Mouse (Mus musculus): Measurements from ENCODE around the gene Gm28539. TPM values are rescaled to one million over a fixed set of nuclear protein-coding genes. Genes with fewer than 3 reads are reported as not detected.
"Not testable (repeated sequence)": the region's sequence is repeated elsewhere in the genome, so short reads cannot be mapped to it uniquely, and the experiment has no call there.

The Gm28539 gene
- polyA plus RNA-seq, 1 experiment from 2014 or later: not detected

GRCm38 (mm10) chr16:18838346-18838745, 2.0 kb downstream of the Gm28539 start:
- Histone ChIP-seq H3K4me3 (replicated peaks; ENCODE audit: low read length) (no peak overlapping the region), H3K9ac (replicated peaks; ENCODE audit: low read depth, low read length) (no peak overlapping the region), H3K4me2 (ENCODE audit: low read length) (no peak overlapping the region), H3K4me1 (replicated peaks; ENCODE audit: control insufficient read depth, insufficient read depth, low read length) (no peaks in the 10 kb centered on the region), H3K36me3 (ENCODE audit: control insufficient read depth, insufficient read depth) (peaks cover 12% of the 10 kb centered on the region), H3K9me3 (ENCODE audit: control insufficient read depth, low read length) (no peaks in the 10 kb centered on the region), H3K27me3 (replicated peaks; ENCODE audit: control insufficient read depth, insufficient read depth, low read length) (no peaks in the 10 kb centered on the region), H3K27ac (ENCODE audit: low read length) (no peak overlapping the region)
- WGBS: 84% methylated on average over 4 of the region's 4 CpGs
- no peak for ATAC-seq

GRCm38 (mm10) chr16:18846301-18846820, 10.0 kb downstream of the Gm28539 start:
- no peak for ATAC-seq
- H3K27me3 ChIP-seq (replicated peaks; ENCODE audit: control insufficient read depth, insufficient read depth, low read length): no peaks in the 10 kb centered on the region
- no peaks in the 10 kb centered on the region for H3K36me3 ChIP-seq (ENCODE audit: control insufficient read depth, insufficient read depth)
- H3K4me3 ChIP-seq (replicated peaks; ENCODE audit: low read length): no peak overlapping the region
- no peak overlapping the region for H3K9ac ChIP-seq (replicated peaks; ENCODE audit: low read depth, low read length)
- H3K9me3 ChIP-seq (ENCODE audit: control insufficient read depth, low read length): no peaks in the 10 kb centered on the region
- H3K4me1 ChIP-seq (replicated peaks; ENCODE audit: control insufficient read depth, insufficient read depth, low read length): no peaks in the 10 kb centered on the region
- 91% methylated on average over 15 of the region's 15 CpGs for WGBS
- no peak overlapping the region for H3K27ac ChIP-seq (ENCODE audit: low read length)
- H3K4me2 ChIP-seq (ENCODE audit: low read length): no peak overlapping the region

- H3K36me3 ChIP-seq (ENCODE audit: control insufficient read depth, insufficient read depth); H3K9me3 ChIP-seq (ENCODE audit: control insufficient read depth, low read length); ATAC-seq; H3K4me3 ChIP-seq (replicated peaks; ENCODE audit: low read length); H3K27me3 ChIP-seq (replicated peaks; ENCODE audit: control insufficient read depth, insufficient read depth, low read length); H3K9ac ChIP-seq (replicated peaks; ENCODE audit: low read depth, low read length); H3K4me1 ChIP-seq (replicated peaks; ENCODE audit: control insufficient read depth, insufficient read depth, low read length); H3K27ac ChIP-seq (ENCODE audit: low read length); H3K4me2 ChIP-seq (ENCODE audit: low read length): not testable (repeated sequence)
- 94% methylated on average over 14 of the region's 17 CpGs for WGBS
Observed at GRCm38 (mm10) chr16:18849521-18850190, 13.3 kb downstream of the Gm28539 start.

- H3K27me3 ChIP-seq (replicated peaks; ENCODE audit: control insufficient read depth, insufficient read depth, low read length): no peaks in the 10 kb centered on the region
- no peak overlapping the region for H3K27ac ChIP-seq (ENCODE audit: low read length)
- no peaks in the 10 kb centered on the region for H3K36me3 ChIP-seq (ENCODE audit: control insufficient read depth, insufficient read depth)
- H3K4me1 ChIP-seq (replicated peaks; ENCODE audit: control insufficient read depth, insufficient read depth, low read length): no peaks in the 10 kb centered on the region
- no peak overlapping the region for H3K4me3 ChIP-seq (replicated peaks; ENCODE audit: low read length)
- H3K9me3 ChIP-seq (ENCODE audit: control insufficient read depth, low read length): no peaks in the 10 kb centered on the region
- H3K9ac ChIP-seq (replicated peaks; ENCODE audit: low read depth, low read length): no peak overlapping the region
- no peak overlapping the region for H3K4me2 ChIP-seq (ENCODE audit: low read length)
- no peak for ATAC-seq
Observed at GRCm38 (mm10) chr16:18858551-18858950, 22.2 kb downstream of the Gm28539 start.

- no peak for ATAC-seq
- Histone ChIP-seq H3K27ac (ENCODE audit: low read length) (no peak overlapping the region), H3K4me1 (replicated peaks; ENCODE audit: control insufficient read depth, insufficient read depth, low read length) (no peaks in the 10 kb centered on the region), H3K4me2 (ENCODE audit: low read length) (no peak overlapping the region), H3K9ac (replicated peaks; ENCODE audit: low read depth, low read length) (no peak overlapping the region), H3K36me3 (ENCODE audit: control insufficient read depth, insufficient read depth) (no peaks in the 10 kb centered on the region), H3K4me3 (replicated peaks; ENCODE audit: low read length) (no peak overlapping the region), H3K27me3 (replicated peaks; ENCODE audit: control insufficient read depth, insufficient read depth, low read length) (no peaks in the 10 kb centered on the region), H3K9me3 (ENCODE audit: control insufficient read depth, low read length) (no peaks in the 10 kb centered on the region)
- 63% methylated on average over 1 of the region's 1 CpGs for WGBS
Observed at GRCm38 (mm10) chr16:18860186-18860585, 23.8 kb downstream of the Gm28539 start.

GRCm38 (mm10) chr16:18870495-18870894, 34.1 kb downstream of the Gm28539 start:
- ATAC-seq: not testable (repeated sequence)

GRCm38 (mm10) chr16:18876091-18876441, 39.7 kb downstream of the Gm28539 start:
- Histone ChIP-seq H3K4me2 (ENCODE audit: low read length) (peak overlapping the region; percentile 66), H3K27me3 (replicated peaks; ENCODE audit: control insufficient read depth, insufficient read depth, low read length) (no peaks in the 10 kb centered on the region), H3K4me1 (replicated peaks; ENCODE audit: control insufficient read depth, insufficient read depth, low read length) (peaks cover 28% of the 10 kb centered on the region), H3K4me3 (replicated peaks; ENCODE audit: low read length) (peak overlapping the region; percentile 70), H3K9ac (replicated peaks; ENCODE audit: low read depth, low read length) (peak overlapping the region; percentile 90), H3K36me3 (ENCODE audit: control insufficient read depth, insufficient read depth) (peaks cover 18% of the 10 kb centered on the region), H3K9me3 (ENCODE audit: control insufficient read depth, low read length) (no peaks in the 10 kb centered on the region), H3K27ac (ENCODE audit: low read length) (peak overlapping the region; percentile 97)
- no peak for ATAC-seq
- under 1% methylated on average over 17 of the region's 17 CpGs for WGBS

More at GRCm38 (mm10) chr16:18870495-18870894, 34.1 kb downstream of the Gm28539 start:
- not testable (repeated sequence) for H3K27ac ChIP-seq (ENCODE audit: low read length); H3K4me2 ChIP-seq (ENCODE audit: low read length); H3K4me3 ChIP-seq (replicated peaks; ENCODE audit: low read length); H3K4me1 ChIP-seq (replicated peaks; ENCODE audit: control insufficient read depth, insufficient read depth, low read length); H3K9ac ChIP-seq (replicated peaks; ENCODE audit: low read depth, low read length); H3K27me3 ChIP-seq (replicated peaks; ENCODE audit: control insufficient read depth, insufficient read depth, low read length); H3K9me3 ChIP-seq (ENCODE audit: control insufficient read depth, low read length)
- H3K36me3 ChIP-seq (ENCODE audit: control insufficient read depth, insufficient read depth): peaks cover 20% of the 10 kb centered on the region
- 97% methylated on average over 1 of the region's 1 CpGs for WGBS

- Histone ChIP-seq H3K4me3 (replicated peaks; ENCODE audit: low read length) (peak within 1 kb of the TSS; percentile 70), H3K27me3 (replicated peaks; ENCODE audit: control insufficient read depth, insufficient read depth, low read length) (no peaks in the 10 kb centered on the region), H3K4me1 (replicated peaks; ENCODE audit: control insufficient read depth, insufficient read depth, low read length) (peaks cover 28% of the 10 kb centered on the region), H3K36me3 (ENCODE audit: control insufficient read depth, insufficient read depth) (peaks cover 12% of the 10 kb centered on the region), H3K27ac (ENCODE audit: low read length) (peak within 1 kb of the TSS; percentile 97), H3K4me2 (ENCODE audit: low read length) (peak within 1 kb of the TSS; percentile 66), H3K9me3 (ENCODE audit: control insufficient read depth, low read length) (no peaks in the 10 kb centered on the region), H3K9ac (replicated peaks; ENCODE audit: low read depth, low read length) (peak within 1 kb of the TSS; percentile 90)
- WGBS: under 1% methylated on average over 67 of the region's 93 CpGs
- ATAC-seq: peak; percentile 92
Observed at GRCm38 (mm10) chr16:18876442-18877308, 40.3 kb downstream of the Gm28539 start, which contains the start of the genes Mrpl40 and Hira. Gene Mrpl40, minus strand, starts transcription at chr16:18876862. Gene Hira, plus strand, starts transcription at chr16:18877037.

- WGBS: under 1% methylated on average over 42 of the region's 43 CpGs
- peaks cover 8% of the 10 kb centered on the region; the same call in 1 of the 2 replicates for H3K36me3 ChIP-seq (ENCODE audit: control insufficient read depth, insufficient read depth)
- peak overlapping the region; percentile 90 for H3K9ac ChIP-seq (replicated peaks; ENCODE audit: low read depth, low read length)
- peak; percentile 24 for ATAC-seq
- no peaks in the 10 kb centered on the region for H3K9me3 ChIP-seq (ENCODE audit: control insufficient read depth, low read length)
- H3K27ac ChIP-seq (ENCODE audit: low read length): peak overlapping the region; percentile 97
- peak overlapping the region; percentile 66 for H3K4me2 ChIP-seq (ENCODE audit: low read length)
- peak overlapping the region; percentile 70 for H3K4me3 ChIP-seq (replicated peaks; ENCODE audit: low read length)
- peaks cover 28% of the 10 kb centered on the region for H3K4me1 ChIP-seq (replicated peaks; ENCODE audit: control insufficient read depth, insufficient read depth, low read length)
- H3K27me3 ChIP-seq (replicated peaks; ENCODE audit: control insufficient read depth, insufficient read depth, low read length): no peaks in the 10 kb centered on the region
Observed at GRCm38 (mm10) chr16:18877386-18878090, 41.2 kb downstream of the Gm28539 start.
